Mouse (Mus musculus): ENCODE results near the gene Eif4ebp2.

The Eif4ebp2 gene

DNA sequence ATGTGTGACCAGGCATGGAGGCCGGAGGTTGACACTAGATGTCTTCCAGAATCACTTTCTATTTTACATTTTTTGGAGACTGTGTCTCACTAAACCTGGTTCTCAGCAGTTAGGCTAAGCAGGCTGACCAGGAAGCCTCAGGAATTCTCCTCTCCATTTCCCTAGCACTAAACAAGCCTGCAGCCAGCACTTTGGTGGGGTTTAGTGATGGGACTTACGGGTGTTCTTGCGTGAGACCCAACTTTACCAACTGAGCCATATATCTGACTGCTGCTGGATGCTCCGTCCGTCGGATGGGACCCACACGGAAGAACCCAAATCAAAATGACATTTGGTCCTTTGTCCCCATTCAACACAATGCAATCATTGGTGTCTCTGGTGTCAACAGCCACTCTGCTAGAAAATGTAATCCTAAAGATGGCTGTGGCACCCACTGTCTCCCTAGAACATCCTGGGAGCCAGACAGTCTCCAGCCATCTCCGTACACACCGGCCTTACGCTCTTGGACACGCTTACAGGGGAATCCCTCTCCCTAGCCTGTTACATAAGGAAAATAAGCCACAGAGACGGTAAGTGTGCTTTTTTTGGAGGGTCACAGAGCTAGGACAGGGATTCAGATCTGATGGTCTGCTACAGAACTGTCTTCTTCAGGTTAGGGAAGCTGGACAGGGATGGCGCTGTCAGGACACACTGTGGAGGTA lies 73.0 kb downstream of the Eif4ebp2 start:
- DNase-seq = no peak

- DNase-seq = no peak
Measured at GRCm38 (mm10) chr10:61378698-61379097, 73.8 kb downstream of the Eif4ebp2 start.
